Mouse (Mus musculus): ENCODE measurements around the gene Pkhd1.

DNA sequence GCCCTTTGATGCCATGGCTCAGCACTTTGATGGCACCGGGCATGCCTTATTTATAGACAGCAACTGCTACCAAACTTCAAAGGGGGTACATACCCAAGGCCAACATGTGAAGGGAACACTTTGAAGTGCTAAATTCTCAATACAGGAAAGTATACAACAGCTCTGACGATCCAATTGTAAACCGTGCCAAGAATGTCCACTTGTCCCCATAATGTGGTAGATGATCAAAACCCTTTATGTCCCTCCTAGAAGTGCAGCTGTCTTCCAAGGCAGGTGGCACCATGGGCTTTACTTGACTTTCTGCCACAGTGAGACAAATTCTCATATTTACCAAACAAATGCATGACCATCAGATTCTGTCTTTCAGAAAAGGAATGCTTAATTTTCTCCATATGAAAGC is 6.7 kb upstream of the Pkhd1 start:
- TF ChIP-seq GATA1 (IDR thresholded peaks at IDR 0.05; ENCODE audit: borderline replicate concordance, low read length) (no peak), FLI1 (IDR thresholded peaks at IDR 0.05; ENCODE audit: low read length) (no peak)

Measured in megakaryocyte, embryonic 14.5 days (primary cell).